Mouse (Mus musculus): Measurements from ENCODE around the gene Ggt5. TPM values are rescaled to one million over a fixed set of nuclear protein-coding genes. Genes with fewer than 3 reads are reported as not detected.

The Ggt5 gene
- polyA plus RNA-seq, 1 experiment = not detected

DNA sequence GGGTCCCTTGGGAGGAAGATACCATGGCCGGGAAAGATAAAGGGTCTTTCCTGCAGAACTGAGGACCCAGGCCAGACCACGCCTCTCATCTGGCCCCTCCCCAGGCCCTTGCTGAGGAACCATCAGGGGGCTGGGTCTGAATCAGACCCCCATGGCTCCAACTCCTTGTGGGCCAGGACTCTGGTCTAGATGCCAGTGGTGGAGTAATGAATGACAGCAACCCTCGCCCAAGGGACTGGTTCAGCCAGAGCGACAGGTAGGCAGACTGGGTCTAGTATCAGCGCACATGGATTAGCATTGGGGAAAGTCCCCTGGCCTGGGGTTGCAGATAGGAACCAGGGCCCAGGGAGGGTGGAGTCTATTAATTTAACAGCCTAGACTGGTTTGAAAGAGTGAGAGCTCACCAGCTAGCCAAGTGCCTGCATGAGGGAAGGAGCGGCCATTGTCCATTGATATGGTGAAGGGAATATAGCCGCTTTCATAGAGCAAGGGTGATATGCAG lies 52.6 kb downstream of the Ggt5 start:
- H3K9me3 ChIP-seq (ENCODE audit: control insufficient read depth, low read length) = no peaks in the 10 kb centered on the region
- H3K27me3 ChIP-seq (ENCODE audit: control insufficient read depth) = peaks cover 3% of the 10 kb centered on the region; the same call in 1 of the 2 replicates

DNA sequence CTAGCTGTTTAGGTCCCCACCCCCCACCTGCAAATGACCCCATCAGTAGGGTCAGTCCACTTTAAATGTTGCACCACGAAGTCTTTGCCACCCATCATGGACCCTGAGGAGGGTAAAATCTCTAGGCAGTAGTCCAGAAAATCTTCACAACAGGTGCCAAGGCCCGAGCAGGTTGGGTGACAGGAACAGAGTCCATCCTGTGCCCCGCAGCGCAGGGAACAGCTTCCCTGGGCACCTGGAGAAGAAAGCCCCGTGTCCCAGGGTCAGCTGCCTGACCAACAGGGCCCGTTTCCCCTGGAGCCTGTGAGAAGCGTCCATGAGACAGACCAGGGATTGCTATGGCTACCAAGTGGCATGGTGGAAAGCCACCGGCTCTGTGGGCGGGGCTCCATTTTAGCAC lies 53.3 kb downstream of the Ggt5 start:
- TF ChIP-seq TAL1 (IDR thresholded peaks at IDR 0.05; ENCODE audit: low read length) = no peak
- no peak for TF ChIP-seq GATA1 (IDR thresholded peaks at IDR 0.05; ENCODE audit: low read length)
- H3K4me3 ChIP-seq (replicated peaks) = no peak overlapping the region
- H3K4me1 ChIP-seq (ENCODE audit: control insufficient read depth) = peaks cover 30% of the 10 kb centered on the region
- no peaks in the 10 kb centered on the region for H3K9me3 ChIP-seq (ENCODE audit: control insufficient read depth, low read length)
- peaks cover 27% of the 10 kb centered on the region for H3K36me3 ChIP-seq (ENCODE audit: control insufficient read depth)
- H3K27me3 ChIP-seq (ENCODE audit: control insufficient read depth) = peaks cover 3% of the 10 kb centered on the region; the same call in 1 of the 2 replicates

More for the DNA sequence above, 52.6 kb downstream of the Ggt5 start:
- Histone ChIP-seq H3K36me3 (ENCODE audit: control insufficient read depth) (peaks cover 21% of the 10 kb centered on the region), H3K4me3 (replicated peaks) (no peak overlapping the region), H3K4me1 (ENCODE audit: control insufficient read depth) (peaks cover 30% of the 10 kb centered on the region)
- TF ChIP-seq GATA1 (IDR thresholded peaks at IDR 0.05; ENCODE audit: low read length) (no peak), TAL1 (IDR thresholded peaks at IDR 0.05; ENCODE audit: low read length) (no peak)

GRCm38 (mm10) chr10:75642891-75643290 lies 53.8 kb downstream of the Ggt5 start:
- no peak for TF ChIP-seq TAL1 (IDR thresholded peaks at IDR 0.05; ENCODE audit: low read length)
- H3K4me3 ChIP-seq (replicated peaks) = no peak overlapping the region
- H3K4me1 ChIP-seq (ENCODE audit: control insufficient read depth) = peaks cover 30% of the 10 kb centered on the region
- peaks cover 32% of the 10 kb centered on the region for H3K36me3 ChIP-seq (ENCODE audit: control insufficient read depth)
- H3K9me3 ChIP-seq (ENCODE audit: control insufficient read depth, low read length) = no peaks in the 10 kb centered on the region
- peaks cover 3% of the 10 kb centered on the region; the same call in 1 of the 2 replicates for H3K27me3 ChIP-seq (ENCODE audit: control insufficient read depth)

DNA sequence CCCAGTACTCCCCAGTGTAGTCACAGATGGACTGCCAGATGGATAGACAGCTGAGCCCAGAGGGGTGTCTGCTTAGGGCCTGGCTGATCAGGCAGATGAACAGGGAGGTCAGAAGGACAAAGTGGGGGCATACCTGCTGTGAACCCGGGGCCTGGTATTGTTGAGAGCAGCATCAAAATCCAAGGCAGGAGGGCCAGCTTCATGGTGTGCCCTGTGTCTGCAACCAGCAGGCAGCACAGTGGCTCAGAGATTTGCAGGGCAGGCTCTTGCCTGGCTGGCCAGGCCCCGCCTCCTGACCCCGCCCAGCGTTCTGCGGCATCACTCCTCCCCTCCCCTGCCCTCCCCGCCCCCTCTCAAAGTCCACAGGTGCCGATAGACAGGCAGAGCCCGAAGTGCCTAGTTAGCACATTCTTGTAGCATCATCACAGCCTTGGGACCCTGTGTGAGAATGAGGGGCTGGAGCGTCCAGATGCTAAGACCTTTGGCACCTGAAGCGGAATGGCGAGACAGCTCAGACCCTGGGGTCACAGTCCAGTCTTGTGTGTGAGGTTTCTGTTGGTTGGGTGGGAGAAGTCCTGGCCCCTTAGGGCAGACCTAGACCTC lies 54.7 kb downstream of the Ggt5 start, which contains the start of gene Susd2:
Gene Susd2, minus strand, starts transcription at position 268 of the 603 bp plus-strand sequence.
- Histone ChIP-seq H3K4me1 (ENCODE audit: control insufficient read depth) (peaks cover 30% of the 10 kb centered on the region), H3K9me3 (ENCODE audit: control insufficient read depth, low read length) (no peaks in the 10 kb centered on the region), H3K4me3 (replicated peaks) (no peak within 1 kb of the TSS), H3K27me3 (ENCODE audit: control insufficient read depth) (no peaks in the 10 kb centered on the region), H3K36me3 (ENCODE audit: control insufficient read depth) (peaks cover 41% of the 10 kb centered on the region)
- TF ChIP-seq TAL1 (IDR thresholded peaks at IDR 0.05; ENCODE audit: low read length) (no peak), GATA1 (IDR thresholded peaks at IDR 0.05; ENCODE audit: low read length) (no peak)

DNA sequence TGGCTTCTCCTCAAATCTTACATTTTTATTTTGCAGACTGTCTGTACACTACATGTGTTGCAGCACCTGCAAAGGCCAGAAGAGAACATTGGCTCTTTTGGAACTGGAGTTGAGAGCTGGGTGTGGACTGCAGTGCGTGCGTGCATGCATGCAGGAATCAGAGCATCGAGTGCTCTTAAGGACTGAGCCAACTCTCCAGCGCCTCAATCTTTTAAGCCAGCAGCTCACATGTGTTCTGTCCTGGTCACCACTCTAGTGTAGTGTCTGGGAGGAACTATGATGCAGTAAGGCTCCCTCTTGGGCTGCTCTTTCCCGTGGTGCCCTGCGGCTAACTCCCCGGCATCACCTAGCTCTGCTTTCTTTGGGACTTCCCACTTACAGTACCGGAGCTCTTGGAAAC lies 56.5 kb downstream of the Ggt5 start:
- Histone ChIP-seq H3K27me3 (ENCODE audit: control insufficient read depth) (no peaks in the 10 kb centered on the region), H3K4me1 (ENCODE audit: control insufficient read depth) (peaks cover 30% of the 10 kb centered on the region), H3K4me3 (replicated peaks) (no peak overlapping the region), H3K36me3 (ENCODE audit: control insufficient read depth) (peaks cover 58% of the 10 kb centered on the region), H3K9me3 (ENCODE audit: control insufficient read depth, low read length) (no peaks in the 10 kb centered on the region)
- no peak for TF ChIP-seq TAL1 (IDR thresholded peaks at IDR 0.05; ENCODE audit: low read length)
- TF ChIP-seq GATA1 (IDR thresholded peaks at IDR 0.05; ENCODE audit: low read length) = no peak

- H3K4me3 ChIP-seq (replicated peaks) = no peak overlapping the region
- H3K27me3 ChIP-seq (ENCODE audit: control insufficient read depth) = no peaks in the 10 kb centered on the region
- no peak for TF ChIP-seq GATA1 (IDR thresholded peaks at IDR 0.05; ENCODE audit: low read length)
- TF ChIP-seq TAL1 (IDR thresholded peaks at IDR 0.05; ENCODE audit: low read length) = no peak
- peaks cover 30% of the 10 kb centered on the region for H3K4me1 ChIP-seq (ENCODE audit: control insufficient read depth)
- H3K36me3 ChIP-seq (ENCODE audit: control insufficient read depth) = peaks cover 66% of the 10 kb centered on the region
- no peaks in the 10 kb centered on the region for H3K9me3 ChIP-seq (ENCODE audit: control insufficient read depth, low read length)
Observed at GRCm38 (mm10) chr10:75646406-75646805, 57.3 kb downstream of the Ggt5 start.

- H3K27me3 ChIP-seq (ENCODE audit: control insufficient read depth) = no peaks in the 10 kb centered on the region
- peaks cover 76% of the 10 kb centered on the region for H3K36me3 ChIP-seq (ENCODE audit: control insufficient read depth)
- peaks cover 22% of the 10 kb centered on the region for H3K4me1 ChIP-seq (ENCODE audit: control insufficient read depth)
- no peaks in the 10 kb centered on the region for H3K9me3 ChIP-seq (ENCODE audit: control insufficient read depth, low read length)
- TF ChIP-seq TAL1 (IDR thresholded peaks at IDR 0.05; ENCODE audit: low read length) (no peak), GATA1 (IDR thresholded peaks at IDR 0.05; ENCODE audit: low read length) (no peak)
- H3K4me3 ChIP-seq (replicated peaks) = no peak overlapping the region
Observed at GRCm38 (mm10) chr10:75647362-75647761, 58.2 kb downstream of the Ggt5 start.

GRCm38 (mm10) chr10:75648091-75648490 lies 59.0 kb downstream of the Ggt5 start:
- no peak for TF ChIP-seq GATA1 (IDR thresholded peaks at IDR 0.05; ENCODE audit: low read length)
- TF ChIP-seq TAL1 (IDR thresholded peaks at IDR 0.05; ENCODE audit: low read length) = no peak
- H3K36me3 ChIP-seq (ENCODE audit: control insufficient read depth) = peaks cover 83% of the 10 kb centered on the region

DNA sequence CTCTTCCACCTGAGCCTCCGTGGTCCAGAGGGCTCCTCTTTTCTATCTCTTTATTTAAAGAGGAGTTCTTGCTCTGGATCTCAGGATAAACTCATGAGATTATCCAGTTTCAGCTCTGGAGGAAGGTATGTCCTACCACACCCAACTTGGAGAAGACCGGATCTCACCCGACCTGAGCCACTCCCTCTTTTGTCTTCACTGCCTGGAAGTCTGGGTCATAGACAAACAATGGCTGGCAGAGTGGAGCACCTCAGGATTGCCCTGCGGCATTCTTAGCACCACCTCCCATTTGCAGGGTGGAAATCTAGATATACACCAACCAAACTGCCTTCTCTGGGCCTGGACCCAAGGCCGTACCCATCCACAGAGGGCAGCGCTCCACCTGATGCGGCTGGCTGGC lies 59.9 kb downstream of the Ggt5 start:
- H3K4me3 ChIP-seq (replicated peaks) = no peak overlapping the region
- peaks cover 92% of the 10 kb centered on the region for H3K36me3 ChIP-seq (ENCODE audit: control insufficient read depth)
- H3K9me3 ChIP-seq (ENCODE audit: control insufficient read depth, low read length) = no peaks in the 10 kb centered on the region
- TF ChIP-seq TAL1 (IDR thresholded peaks at IDR 0.05; ENCODE audit: low read length) (no peak), GATA1 (IDR thresholded peaks at IDR 0.05; ENCODE audit: low read length) (no peak)
- H3K27me3 ChIP-seq (ENCODE audit: control insufficient read depth) = no peaks in the 10 kb centered on the region
- H3K4me1 ChIP-seq (ENCODE audit: control insufficient read depth) = peaks cover 6% of the 10 kb centered on the region

More at GRCm38 (mm10) chr10:75648091-75648490, 59.0 kb downstream of the Ggt5 start:
- Histone ChIP-seq H3K9me3 (ENCODE audit: control insufficient read depth, low read length) (no peaks in the 10 kb centered on the region), H3K4me1 (ENCODE audit: control insufficient read depth) (peaks cover 15% of the 10 kb centered on the region), H3K4me3 (replicated peaks) (no peak overlapping the region), H3K27me3 (ENCODE audit: control insufficient read depth) (no peaks in the 10 kb centered on the region)

All from erythroblast, embryonic 14.5 days (primary cell).